Mouse (Mus musculus) stomach, postnatal 0 days (tissue): ENCODE measurements at regions not wholly inside any gene's neighbourhood (a gene's known extent, or its start where the extent isn't known, plus 50 kb on each side); places are given as distances from the start of the nearest gene placed in this dataset.

Source experiments
- CTCF ChIP-seq: IDR thresholded peaks from 2 replicates; pipeline ENCODE4 v1.5.1; 2016; ENCODE audit warnings: antibody characterized with exemption, low read depth, mild to moderate bottlenecking, moderate library complexity
- EP300 ChIP-seq: optimal IDR thresholded peaks from 2 replicates; pipeline ENCODE3; 2016; ENCODE audit warnings: antibody characterized with exemption

GRCm38 (mm10) chr8:101444730-101445129 is 1340.7 kb downstream of the Cdh11 start:
- TF ChIP-seq CTCF (no peak), EP300 (no peak)
